Mouse (Mus musculus) limb, embryonic 13.5 days (tissue): Measurements from ENCODE around the gene Sorcs2. TPM values are rescaled to one million over a fixed set of nuclear protein-coding genes. Genes with fewer than 3 reads are reported as not detected.

Source experiments
- ATAC-seq: fragments of 200-750 bp; cut with Nextera tagmentation; 2 replicates; pipeline ENCODE4 v1.8.0; 2017; ENCODE audit warnings: low read depth, moderate number of reproducible peaks, moderate TSS enrichment; ENCODE audit not compliant: low FRiP score
- H3K27ac ChIP-seq: fragments of 300-500 bp; sonication (generic); 2 replicates; pipeline ENCODE4 v1.5.1; 2015; ENCODE audit warnings: inconsistent platforms, mild to moderate bottlenecking, moderate library complexity
- H3K27me3 ChIP-seq: fragments of 300-500 bp; sonication (generic); 2 replicates; pipeline ENCODE4 v1.6.1; 2015; ENCODE audit warnings: mild to moderate bottlenecking, inconsistent platforms
- H3K36me3 ChIP-seq: fragments of 300-500 bp; sonication (generic); 2 replicates; pipeline ENCODE4 v1.6.1; 2015; ENCODE audit warnings: inconsistent platforms, mild to moderate bottlenecking, moderate library complexity
- H3K4me1 ChIP-seq: fragments of 300-500 bp; sonication (generic); 2 replicates; pipeline ENCODE4 v1.6.1; 2015; ENCODE audit warnings: inconsistent platforms
- H3K4me2 ChIP-seq: fragments of 300-500 bp; sonication (generic); replicated peaks from 2 replicates; pipeline ENCODE4 v1.6.1; 2015; ENCODE audit warnings: inconsistent platforms, mild to moderate bottlenecking, moderate library complexity
- H3K4me3 ChIP-seq: fragments of 300-500 bp; sonication (generic); 2 replicates; pipeline ENCODE4 v1.5.1; 2015; ENCODE audit warnings: moderate library complexity, mild to moderate bottlenecking, inconsistent platforms
- H3K9ac ChIP-seq: fragments of 300-500 bp; sonication (generic); 2 replicates; pipeline ENCODE4 v1.6.1; 2015; ENCODE audit warnings: mild to moderate bottlenecking, inconsistent platforms
- H3K9me3 ChIP-seq: fragments of 300-500 bp; sonication (generic); 2 replicates; pipeline ENCODE4 v1.6.1; 2016; ENCODE audit warnings: inconsistent platforms
- WGBS: fragments of 180-500 bp; shearing (Covaris S2); methylation state at CpG from one replicate; pipeline ENCODE4 v1.1.7; 2015; 5-methylcytosine and 5-hydroxymethylcytosine counted together
- polyA plus RNA-seq: library from polyadenylated mRNA; unstranded; fragments of >200 nt; fragmentation: Nextera tagmentation; extraction: Ambion mirVana; gene quantifications from 2 replicates; pipeline ENCODE4 v1.2.1, GENCODE M21; 2015

The Sorcs2 gene
- polyA plus RNA-seq, 1 experiment from 2014 or later = 23.0 TPM

- Histone ChIP-seq H3K4me3 (no peak overlapping the region), H3K9ac (no peak overlapping the region), H3K4me2 (no peak overlapping the region), H3K4me1 (no peaks in the 10 kb centered on the region), H3K27me3 (no peaks in the 10 kb centered on the region), H3K27ac (no peak overlapping the region), H3K36me3 (no peaks in the 10 kb centered on the region), H3K9me3 (no peaks in the 10 kb centered on the region)
- WGBS = 86% methylated on average over 4 of the region's 4 CpGs
- no peak for ATAC-seq
Observed at GRCm38 (mm10) chr5:36009405-36009804, 388.5 kb downstream of the Sorcs2 start.

DNA sequence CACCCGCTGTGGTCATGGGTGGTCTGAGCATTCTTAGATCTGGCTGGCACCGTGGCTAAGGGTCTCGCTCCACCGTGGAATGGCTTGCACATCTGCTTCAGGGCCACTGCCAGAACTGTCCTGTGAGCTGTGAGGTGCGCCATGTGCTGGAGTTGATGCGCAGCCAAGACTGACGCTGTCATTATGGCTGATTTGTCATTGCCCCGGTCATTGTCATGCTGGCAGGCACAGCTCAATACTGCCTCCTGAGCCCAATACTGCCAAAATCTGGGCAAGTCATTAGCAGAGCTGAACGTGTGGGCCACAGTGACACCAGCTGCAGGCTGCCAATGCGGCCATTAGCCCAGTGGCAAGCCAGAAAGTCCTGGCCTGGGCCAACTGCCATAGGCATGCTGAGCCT lies 390.3 kb downstream of the Sorcs2 start:
- no peak overlapping the region for H3K4me2 ChIP-seq
- no peak for ATAC-seq
- H3K27me3 ChIP-seq = no peaks in the 10 kb centered on the region
- peaks cover 9% of the 10 kb centered on the region for H3K36me3 ChIP-seq
- no peaks in the 10 kb centered on the region for H3K4me1 ChIP-seq
- H3K4me3 ChIP-seq = no peak overlapping the region
- WGBS = 82% methylated on average over 10 of the region's 10 CpGs
- no peaks in the 10 kb centered on the region for H3K9me3 ChIP-seq
- H3K27ac ChIP-seq = no peak overlapping the region
- H3K9ac ChIP-seq = no peak overlapping the region

DNA sequence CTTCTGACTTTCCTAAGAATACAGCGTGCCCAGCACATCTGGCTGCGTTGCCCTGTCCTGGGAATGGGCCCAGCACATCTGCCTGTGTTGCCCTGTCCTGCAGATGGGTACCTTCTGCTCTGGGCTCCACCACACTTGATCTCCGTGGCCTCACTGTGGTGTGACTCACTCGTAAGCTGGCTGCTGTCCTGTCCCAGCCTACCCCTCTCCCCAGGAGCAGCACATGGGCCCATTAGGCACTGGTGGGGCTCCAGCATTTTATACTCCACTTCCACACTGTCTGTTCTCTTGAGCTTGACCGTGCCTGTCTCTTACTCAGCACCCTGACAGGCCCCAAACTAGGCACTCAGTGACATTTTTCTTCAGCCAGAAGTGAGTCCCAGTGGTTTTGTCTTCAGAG lies 391.4 kb downstream of the Sorcs2 start:
- no peaks in the 10 kb centered on the region for H3K27me3 ChIP-seq
- no peaks in the 10 kb centered on the region for H3K4me1 ChIP-seq
- H3K9me3 ChIP-seq = no peaks in the 10 kb centered on the region
- H3K36me3 ChIP-seq = peaks cover 19% of the 10 kb centered on the region
- WGBS = 72% methylated on average over 5 of the region's 5 CpGs
- no peak overlapping the region; the same call in 1 of the 2 replicates for H3K27ac ChIP-seq
- H3K9ac ChIP-seq = no peak overlapping the region
- ATAC-seq = no peak
- no peak overlapping the region for H3K4me3 ChIP-seq
- H3K4me2 ChIP-seq = no peak overlapping the region

DNA sequence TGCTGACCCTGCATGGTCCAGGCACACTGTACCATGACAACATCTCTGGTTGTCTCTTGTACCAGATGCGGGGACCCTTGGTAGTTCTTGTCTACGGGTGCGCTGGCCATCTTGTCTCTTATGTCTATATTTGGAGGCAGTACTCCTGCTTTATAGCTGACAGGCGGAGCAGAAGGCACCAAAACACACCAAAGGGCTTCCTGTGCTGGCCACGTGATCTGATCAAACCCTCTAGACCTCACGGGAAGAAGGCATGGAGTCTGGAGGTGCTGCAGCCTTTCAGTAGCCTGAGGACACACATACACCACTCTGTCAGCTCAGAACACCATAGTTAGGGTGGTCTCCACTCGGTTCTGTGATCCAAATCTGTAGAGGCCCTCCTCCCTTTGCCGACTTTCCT lies 391.8 kb downstream of the Sorcs2 start:
- H3K36me3 ChIP-seq = peaks cover 24% of the 10 kb centered on the region
- no peaks in the 10 kb centered on the region for H3K4me1 ChIP-seq
- H3K9ac ChIP-seq = no peak overlapping the region
- no peak overlapping the region for H3K4me2 ChIP-seq
- H3K4me3 ChIP-seq = no peak overlapping the region
- ATAC-seq = no peak
- H3K27me3 ChIP-seq = no peaks in the 10 kb centered on the region
- H3K9me3 ChIP-seq = no peaks in the 10 kb centered on the region
- 77% methylated on average over 8 of the region's 8 CpGs for WGBS
- H3K27ac ChIP-seq = no peak overlapping the region

DNA sequence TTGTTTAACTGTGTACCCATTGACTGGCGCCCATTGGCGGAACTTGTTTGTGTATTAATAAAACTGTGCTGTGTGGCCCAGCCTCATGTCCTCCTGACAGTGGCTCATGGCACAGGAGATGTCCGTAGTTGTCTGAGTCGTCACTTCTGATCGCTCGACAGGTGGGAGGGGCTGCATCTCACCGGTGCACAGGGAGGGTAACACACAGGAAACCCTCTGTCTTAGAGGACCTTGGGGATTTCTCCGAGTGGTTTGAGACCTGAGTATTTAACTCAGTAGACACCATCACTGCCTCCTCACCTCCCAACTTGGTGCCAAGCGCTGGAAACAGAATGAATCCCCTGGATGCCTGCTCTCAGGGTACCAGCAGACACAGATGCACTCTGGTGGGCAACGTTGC lies 394.1 kb downstream of the Sorcs2 start:
- Histone ChIP-seq H3K27ac (no peak overlapping the region), H3K4me1 (no peaks in the 10 kb centered on the region), H3K27me3 (no peaks in the 10 kb centered on the region), H3K36me3 (peaks cover 45% of the 10 kb centered on the region), H3K9me3 (no peaks in the 10 kb centered on the region), H3K9ac (no peak overlapping the region), H3K4me2 (no peak overlapping the region), H3K4me3 (no peak overlapping the region)
- WGBS = 84% methylated on average over 10 of the region's 10 CpGs
- no peak for ATAC-seq

DNA sequence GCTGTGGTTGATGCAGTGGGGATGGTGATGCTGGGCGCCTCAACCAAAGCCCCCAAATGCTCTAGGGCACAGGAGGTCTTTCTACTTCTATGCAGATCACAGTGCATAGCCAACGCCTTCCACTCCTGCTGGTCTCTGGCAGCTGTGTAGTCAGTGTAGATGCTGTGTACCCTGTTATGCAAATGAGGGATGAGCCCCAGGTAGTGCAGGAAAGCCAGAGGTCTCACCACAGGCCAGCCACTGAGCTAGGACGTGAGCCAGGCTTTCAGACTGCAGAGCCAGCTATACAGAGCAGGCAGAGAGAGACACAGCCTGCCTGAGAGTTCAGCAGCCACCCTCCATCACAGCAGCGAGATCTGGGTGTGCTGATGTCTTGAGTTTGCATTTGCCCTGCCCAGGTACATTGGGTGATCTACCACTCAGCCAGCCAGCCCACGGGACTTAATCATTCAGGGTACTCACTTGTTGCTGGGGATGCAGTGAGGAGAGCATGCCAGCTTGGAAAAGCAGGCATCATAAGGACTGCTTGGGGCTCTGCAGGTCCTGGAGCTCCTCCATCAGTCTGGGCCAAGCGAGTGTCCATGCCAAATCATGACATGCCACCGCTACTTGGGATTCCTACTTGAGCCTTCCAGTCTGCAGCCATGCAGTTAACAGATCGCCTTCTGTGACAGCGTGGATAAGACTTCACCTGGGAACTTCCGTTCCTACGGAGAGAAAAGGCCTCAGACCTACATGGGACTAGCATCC lies 407.8 kb downstream of the Sorcs2 start:
- Histone ChIP-seq H3K4me2 (no peak overlapping the region), H3K4me1 (no peaks in the 10 kb centered on the region), H3K9me3 (no peaks in the 10 kb centered on the region), H3K9ac (no peak overlapping the region), H3K27me3 (no peaks in the 10 kb centered on the region), H3K4me3 (no peak overlapping the region), H3K36me3 (peaks cover 87% of the 10 kb centered on the region), H3K27ac (no peak overlapping the region)
- WGBS = 85% methylated on average over 11 of the region's 11 CpGs
- ATAC-seq = no peak

DNA sequence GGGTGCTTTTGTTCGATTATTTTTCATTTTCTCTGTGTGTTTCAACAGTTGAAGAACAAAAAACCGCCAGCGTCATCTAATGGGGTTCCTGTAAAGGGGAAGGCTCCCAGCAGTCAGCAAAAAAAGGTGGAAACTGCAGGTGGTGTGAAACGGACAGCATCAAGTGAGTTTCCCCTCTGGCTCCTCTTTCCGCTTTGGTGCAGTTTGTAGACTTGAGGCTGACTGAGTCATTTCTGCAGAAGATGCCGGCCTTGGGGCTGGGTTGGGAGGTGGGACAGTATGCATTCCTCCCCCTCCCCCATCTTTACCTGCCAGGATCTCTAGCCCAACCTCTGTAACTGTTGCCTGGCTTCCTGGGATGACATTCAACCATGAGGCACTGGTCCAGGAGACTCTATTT lies 408.4 kb downstream of the Sorcs2 start:
- no peak for ATAC-seq
- no peak overlapping the region for H3K4me3 ChIP-seq
- no peaks in the 10 kb centered on the region for H3K27me3 ChIP-seq
- H3K36me3 ChIP-seq = peaks cover 89% of the 10 kb centered on the region
- H3K9ac ChIP-seq = no peak overlapping the region
- no peaks in the 10 kb centered on the region for H3K4me1 ChIP-seq
- no peaks in the 10 kb centered on the region for H3K9me3 ChIP-seq
- 85% methylated on average over 6 of the region's 6 CpGs for WGBS
- H3K4me2 ChIP-seq = no peak overlapping the region
- no peak overlapping the region for H3K27ac ChIP-seq

DNA sequence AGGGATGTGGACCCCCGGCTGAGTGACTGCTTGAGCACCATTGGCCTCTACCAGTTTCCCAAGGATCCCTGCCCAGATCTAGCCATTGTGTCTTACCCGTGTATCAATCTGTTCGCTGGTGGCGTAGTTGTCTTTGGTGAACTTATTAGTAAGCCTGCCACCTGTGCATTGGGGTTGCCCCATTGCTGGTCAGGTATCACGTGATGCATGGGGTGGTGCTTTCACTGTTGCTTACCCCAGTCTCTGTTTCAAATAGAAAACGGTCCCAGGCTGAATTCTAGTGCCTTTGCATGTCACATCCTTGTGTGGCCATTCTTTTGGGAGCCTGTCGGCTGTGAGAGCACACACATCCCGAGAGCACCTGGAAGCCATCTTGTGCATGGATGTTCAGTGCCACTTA lies 409.9 kb downstream of the Sorcs2 start:
- no peak overlapping the region for H3K9ac ChIP-seq
- no peak overlapping the region for H3K4me2 ChIP-seq
- no peaks in the 10 kb centered on the region for H3K27me3 ChIP-seq
- WGBS = 93% methylated on average over 8 of the region's 8 CpGs
- H3K27ac ChIP-seq = no peak overlapping the region
- no peaks in the 10 kb centered on the region for H3K9me3 ChIP-seq
- H3K4me1 ChIP-seq = no peaks in the 10 kb centered on the region
- no peak overlapping the region for H3K4me3 ChIP-seq
- ATAC-seq = no peak
- H3K36me3 ChIP-seq = peaks cover 89% of the 10 kb centered on the region

DNA sequence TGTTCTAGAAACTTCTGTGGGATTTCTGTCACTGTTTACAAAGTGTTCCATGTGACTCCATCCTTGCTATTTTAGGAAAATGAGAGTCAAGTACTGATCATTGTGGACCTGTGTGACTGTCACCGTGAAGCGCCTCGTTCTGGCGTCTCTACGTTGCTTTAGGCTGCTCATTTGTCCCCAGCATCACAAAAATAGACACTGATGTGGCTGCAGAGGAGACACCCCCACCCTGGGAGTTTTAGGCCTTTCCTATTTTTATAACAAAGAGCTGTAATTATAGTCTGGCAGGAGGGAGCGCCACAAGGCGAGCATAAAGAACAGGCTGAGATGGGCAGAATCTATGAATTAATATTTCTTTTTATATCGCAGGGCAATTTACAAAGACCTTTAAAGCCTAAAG lies 412.3 kb downstream of the Sorcs2 start:
- Histone ChIP-seq H3K4me1 (peaks cover 11% of the 10 kb centered on the region), H3K9me3 (no peaks in the 10 kb centered on the region), H3K4me2 (no peak overlapping the region), H3K9ac (no peak overlapping the region), H3K36me3 (peaks cover 78% of the 10 kb centered on the region), H3K27me3 (no peaks in the 10 kb centered on the region), H3K27ac (no peak overlapping the region), H3K4me3 (no peak overlapping the region)
- ATAC-seq = no peak
- 92% methylated on average over 8 of the region's 8 CpGs for WGBS

- WGBS = 37% methylated on average over 4 of the region's 4 CpGs
- Histone ChIP-seq H3K4me3 (no peak overlapping the region), H3K27ac (no peak overlapping the region), H3K4me2 (no peak overlapping the region), H3K9ac (no peak overlapping the region), H3K36me3 (peaks cover 63% of the 10 kb centered on the region), H3K27me3 (no peaks in the 10 kb centered on the region), H3K9me3 (0 out of 2 replicates have a peak, but pooled peaks cover 4% of the 10 kb centered on the region), H3K4me1 (peaks cover 23% of the 10 kb centered on the region)
- peak; percentile 54; the same call in 1 of the 2 replicates for ATAC-seq
Observed at GRCm38 (mm10) chr5:35981976-35982375, 416.0 kb downstream of the Sorcs2 start.

- no peak overlapping the region for H3K9ac ChIP-seq
- H3K9me3 ChIP-seq = 0 out of 2 replicates have a peak, but pooled peaks cover 4% of the 10 kb centered on the region
- H3K36me3 ChIP-seq = peaks cover 63% of the 10 kb centered on the region
- H3K4me2 ChIP-seq = no peak overlapping the region
- H3K27ac ChIP-seq = no peak overlapping the region; the same call in 1 of the 2 replicates
- peaks cover 23% of the 10 kb centered on the region for H3K4me1 ChIP-seq
- ATAC-seq = no peak
- no peaks in the 10 kb centered on the region for H3K27me3 ChIP-seq
- H3K4me3 ChIP-seq = no peak overlapping the region
- WGBS = 78% methylated on average over 5 of the region's 5 CpGs
Observed at GRCm38 (mm10) chr5:35981341-35981740, 416.6 kb downstream of the Sorcs2 start.

DNA sequence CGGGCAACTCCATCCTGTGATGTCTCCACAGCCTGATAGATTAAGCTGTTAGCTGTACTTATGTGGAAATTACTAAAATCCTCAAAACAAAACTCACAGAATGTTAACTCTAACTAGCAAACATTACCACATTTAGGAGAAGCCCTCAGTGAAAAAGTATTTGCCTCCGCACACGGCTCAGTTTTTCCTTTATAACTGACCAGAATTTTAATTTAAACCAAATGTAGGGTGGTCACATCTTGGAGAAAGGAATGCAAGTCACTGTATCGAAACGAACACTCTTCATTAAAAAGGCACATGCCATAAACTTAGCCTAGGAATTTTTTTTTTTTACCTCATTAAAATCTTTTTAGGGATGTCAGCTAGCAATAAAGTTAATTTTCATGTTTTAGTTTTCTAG lies 417.4 kb downstream of the Sorcs2 start:
- Histone ChIP-seq H3K4me3 (no peak overlapping the region), H3K9ac (0 out of 2 replicates have a peak overlapping the region, but pooled peaks have one; percentile 9), H3K9me3 (0 out of 2 replicates have a peak, but pooled peaks cover 4% of the 10 kb centered on the region), H3K36me3 (peaks cover 64% of the 10 kb centered on the region), H3K27ac (peak overlapping the region; percentile 52), H3K27me3 (no peaks in the 10 kb centered on the region), H3K4me1 (peaks cover 23% of the 10 kb centered on the region), H3K4me2 (0 out of 2 replicates have a peak overlapping the region, but pooled peaks have one; percentile 2)
- 30% methylated on average over 5 of the region's 5 CpGs for WGBS
- no peak for ATAC-seq

- H3K36me3 ChIP-seq = peaks cover 49% of the 10 kb centered on the region
- 0 out of 2 replicates have a peak, but pooled peaks cover 4% of the 10 kb centered on the region for H3K9me3 ChIP-seq
- no peak overlapping the region for H3K4me3 ChIP-seq
- ATAC-seq = no peak
- no peaks in the 10 kb centered on the region for H3K27me3 ChIP-seq
- H3K27ac ChIP-seq = no peak overlapping the region
- H3K4me2 ChIP-seq = no peak overlapping the region
- 19% methylated on average over 5 of the region's 5 CpGs for WGBS
- peaks cover 29% of the 10 kb centered on the region for H3K4me1 ChIP-seq
- H3K9ac ChIP-seq = no peak overlapping the region
Observed at GRCm38 (mm10) chr5:35975681-35976080, 422.3 kb downstream of the Sorcs2 start.
